Mouse (Mus musculus) heart, postnatal 25 days (tissue): Measurements from ENCODE around the gene Glmn. TPM values are rescaled to one million over a fixed set of nuclear protein-coding genes. Genes with fewer than 3 reads are reported as not detected.

Experiments
- DNase-seq: peaks from one replicate; pipeline ENCODE4 v3.0.0; 2022; ENCODE audit warnings: low spot score
- intact Hi-C: fragments of 180-260 bp; cut with DNase I; formaldehyde crosslinking; loops from one replicate; pipeline ENCODE4 v1.15.1; 2025
- total RNA-seq, 2 experiments: library from RNA; stranded (reverse); gene quantifications; 2 replicates each; pipeline ENCODE4 v1.2.3; 2021

Gene Glmn
- total RNA-seq, result 1 to 10 TPM; 4.2 to 5.0 TPM

- intact Hi-C loops, result no loop called here
- peak; percentile 64 for DNase-seq
Observed at GRCm38 (mm10) chr5:107597301-107598077, at the start of gene Glmn, which contains the start of gene Rpap2. Gene Glmn, minus strand, starts transcription at chr5:107597888. Gene Rpap2, plus strand, starts transcription at chr5:107597373.

DNA sequence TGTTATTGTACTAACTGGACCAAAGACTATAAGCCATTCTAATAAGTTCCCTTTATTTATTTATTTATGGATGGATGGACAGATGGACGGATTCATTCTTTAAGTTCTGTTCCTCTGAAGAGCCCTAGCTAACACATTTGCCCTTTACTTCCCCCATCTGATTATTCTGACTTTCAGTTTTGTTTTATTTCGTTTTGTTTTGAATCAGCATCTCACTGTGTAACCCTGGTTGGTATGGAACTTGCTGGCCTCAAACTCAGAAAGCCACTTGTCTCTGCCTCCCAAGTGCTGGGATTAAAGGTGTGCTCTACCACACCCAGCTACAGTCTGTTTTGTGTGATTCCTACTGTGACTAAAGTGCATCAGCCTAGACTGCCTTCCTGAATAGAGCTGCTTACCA, 48.2 kb upstream of the Glmn start:
- DNase-seq, result no peak
- intact Hi-C loops, result no loop called here

DNA sequence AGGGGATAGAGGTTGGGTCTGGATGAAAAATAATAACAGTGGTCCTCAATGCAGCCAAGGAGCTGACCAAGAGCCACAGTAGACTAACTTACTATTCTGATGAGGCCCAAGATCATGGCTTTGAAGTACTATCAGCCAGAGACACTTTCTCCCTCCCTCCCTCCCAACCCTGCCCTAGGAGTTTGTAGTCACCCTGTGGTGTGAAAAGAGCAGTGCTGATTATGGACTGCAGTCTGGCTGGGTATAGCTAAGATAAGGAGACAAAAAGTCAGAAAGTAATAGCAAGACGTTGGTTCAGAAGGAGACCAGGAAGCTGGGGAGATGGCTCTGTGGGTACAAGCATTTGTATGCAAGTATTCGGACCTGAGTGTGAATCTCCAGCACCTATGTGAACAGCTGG, 46.9 kb upstream of the Glmn start:
- intact Hi-C loops, result no loop called here
- DNase-seq, result no peak

GRCm38 (mm10) chr5:107638366-107638765, 40.7 kb upstream of the Glmn start:
- intact Hi-C loops, result no loop called here
- no peak for DNase-seq

DNA sequence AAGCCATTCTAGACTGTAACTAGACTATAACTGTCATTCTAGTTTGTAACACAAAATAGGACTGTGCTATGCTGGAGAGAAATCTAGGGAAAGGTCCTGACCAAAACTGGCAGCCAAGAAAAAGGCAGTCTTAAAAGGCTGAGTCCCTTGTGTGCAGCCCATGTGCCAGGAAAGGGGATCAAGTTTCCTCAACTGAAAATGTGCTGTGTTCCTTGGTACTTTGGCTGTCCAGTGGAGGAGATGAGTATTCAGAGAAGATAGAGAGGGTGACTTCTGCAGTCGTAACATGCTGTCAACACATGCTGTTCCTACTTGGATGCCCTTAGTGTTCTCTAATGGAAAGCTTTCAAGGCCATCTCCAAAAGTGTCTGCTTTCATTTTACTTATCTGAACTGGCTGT, 39.4 kb upstream of the Glmn start:
- intact Hi-C loops, result no loop called here
- DNase-seq, result no peak

DNA sequence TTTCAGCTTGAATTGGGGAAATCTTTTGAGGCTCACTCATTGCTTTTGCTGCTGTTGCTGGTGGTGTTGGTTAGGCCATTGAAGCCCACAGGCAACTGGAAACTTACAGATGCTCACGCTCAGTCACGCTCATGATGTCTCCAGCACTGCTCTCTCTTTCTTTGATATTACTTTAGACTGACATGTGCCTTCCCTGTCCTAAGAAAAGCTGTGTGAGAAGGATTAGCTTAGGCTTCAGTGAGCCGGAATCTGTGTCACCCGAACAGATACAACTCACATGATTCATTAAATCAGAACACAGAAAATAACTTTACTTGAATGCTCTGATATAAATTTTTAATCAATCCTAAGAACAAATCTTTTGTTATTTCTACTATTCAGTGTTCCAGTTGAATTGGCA, 36.0 kb upstream of the Glmn start:
- DNase-seq, result no peak
- intact Hi-C loops, result no loop called here

DNA sequence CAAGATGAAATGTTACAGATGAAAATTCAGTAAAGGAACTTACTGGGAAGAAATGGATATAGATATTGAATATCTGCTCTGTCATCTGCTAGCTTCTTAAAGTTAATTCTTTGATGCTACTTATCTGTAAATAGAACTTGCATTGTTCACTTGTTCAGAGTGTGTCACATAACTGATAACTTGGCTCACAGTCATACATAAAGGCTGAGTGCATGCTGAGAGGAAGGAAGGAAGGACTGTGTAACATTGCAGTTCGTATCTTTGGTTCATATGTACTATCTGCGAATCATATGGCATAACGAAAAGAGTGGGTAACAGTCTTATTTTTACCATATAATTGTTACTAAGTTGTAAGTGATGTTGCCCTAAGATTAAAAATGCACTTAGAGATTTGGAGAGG, 23.6 kb upstream of the Glmn start:
- intact Hi-C loops, result no loop called here
- no peak for DNase-seq

DNA sequence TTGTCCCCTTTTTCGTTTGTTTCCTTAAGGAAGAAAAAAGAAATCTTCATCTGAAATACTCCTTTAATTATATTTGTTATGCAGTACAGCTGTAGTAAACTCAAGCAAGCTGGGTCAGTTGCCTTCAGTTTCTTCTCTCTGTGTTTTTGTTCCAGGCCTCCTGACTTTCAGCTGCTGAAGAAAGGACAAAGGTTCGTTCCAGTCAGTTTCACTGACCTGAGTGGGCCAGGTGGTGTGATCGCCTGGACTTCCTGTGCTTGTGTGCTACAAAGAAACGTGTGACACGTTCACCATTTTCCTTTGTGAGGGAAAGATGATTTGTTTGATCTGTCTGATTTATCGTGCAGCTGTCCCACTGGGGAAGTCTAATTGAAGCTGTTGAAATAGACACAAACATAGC, 20.3 kb upstream of the Glmn start:
- no peak for DNase-seq
- intact Hi-C loops, result no loop called here

DNA sequence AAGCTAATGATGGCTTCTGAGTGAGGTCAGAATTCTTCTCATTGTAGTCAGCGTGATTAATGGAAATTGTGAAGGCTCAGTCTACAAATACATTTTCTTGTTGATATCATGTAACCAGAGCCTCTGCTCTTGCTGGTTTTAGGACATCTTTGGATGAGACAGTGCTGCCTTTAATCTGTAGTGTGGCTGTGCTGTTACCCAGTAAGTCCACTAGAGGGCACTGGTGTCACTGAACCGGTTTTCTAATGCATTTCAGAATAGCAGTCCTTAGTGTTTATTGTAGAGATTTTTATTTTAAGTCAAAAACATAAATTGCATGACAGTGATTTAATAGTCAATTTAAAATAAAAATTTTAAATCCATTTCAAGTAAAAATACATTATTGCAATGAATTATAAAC, 13.5 kb upstream of the Glmn start:
- intact Hi-C loops, result loop anchor here (5.0 kb wide), 1 partner anchor 181 kb away; no protein-coding TSS in a partner anchor

GRCm38 (mm10) chr5:107598380-107598779, 692 bp upstream of the Glmn start:
- no peak for DNase-seq
- intact Hi-C loops, result no loop called here

More for the DNA sequence above, 13.5 kb upstream of the Glmn start:
- no peak for DNase-seq

- no peak for DNase-seq
- intact Hi-C loops, result no loop called here
Observed at GRCm38 (mm10) chr5:107569148-107569547, 28.5 kb downstream of the Glmn start.

DNA sequence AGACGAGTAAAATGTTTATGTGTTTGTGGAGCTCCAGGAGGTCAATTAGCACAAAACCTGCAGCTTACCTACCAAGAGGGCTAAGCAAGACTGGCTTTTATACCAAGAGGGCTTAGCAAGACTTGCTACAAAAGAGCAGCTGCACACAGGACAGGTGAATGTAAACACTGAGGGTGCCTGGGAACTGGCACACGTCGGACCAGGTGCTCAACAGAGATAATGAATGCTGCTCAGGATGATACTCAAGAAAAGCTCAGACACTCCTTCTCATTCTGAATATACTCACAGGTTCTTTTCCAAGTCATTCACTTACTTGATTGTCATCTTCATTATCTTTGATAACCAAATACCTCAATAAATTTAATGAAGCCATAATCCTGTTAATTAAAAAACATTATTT, 40.7 kb downstream of the Glmn start:
- no peak for DNase-seq
- intact Hi-C loops, result no loop called here

GRCm38 (mm10) chr5:107554336-107554735, 43.4 kb downstream of the Glmn start:
- DNase-seq, result no peak
- intact Hi-C loops, result no loop called here

DNA sequence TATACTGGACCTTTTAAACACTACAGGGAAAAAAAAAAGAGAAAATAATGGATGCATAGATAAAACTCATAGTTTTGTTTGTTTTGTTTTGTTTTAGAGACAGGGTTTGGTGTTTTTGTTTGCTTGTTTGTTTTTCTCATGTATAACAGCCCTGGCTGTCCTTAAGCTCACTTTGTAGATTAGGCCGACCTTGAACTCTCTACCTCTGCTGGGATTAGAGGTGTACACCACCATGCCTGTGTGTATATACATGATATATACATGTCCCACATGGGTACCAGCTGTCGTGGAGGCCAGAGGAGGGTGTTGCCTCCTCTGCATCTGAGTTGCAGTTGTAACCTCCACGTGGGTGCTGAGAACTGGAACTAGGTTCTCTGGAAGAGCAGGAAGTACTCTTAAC, 49.2 kb downstream of the Glmn start:
- intact Hi-C loops, result no loop called here

GRCm38 (mm10) chr5:107547955-107548354, 49.7 kb downstream of the Glmn start:
- intact Hi-C loops, result no loop called here
- DNase-seq, result no peak

More for the DNA sequence above, 49.2 kb downstream of the Glmn start:
- no peak for DNase-seq

DNA sequence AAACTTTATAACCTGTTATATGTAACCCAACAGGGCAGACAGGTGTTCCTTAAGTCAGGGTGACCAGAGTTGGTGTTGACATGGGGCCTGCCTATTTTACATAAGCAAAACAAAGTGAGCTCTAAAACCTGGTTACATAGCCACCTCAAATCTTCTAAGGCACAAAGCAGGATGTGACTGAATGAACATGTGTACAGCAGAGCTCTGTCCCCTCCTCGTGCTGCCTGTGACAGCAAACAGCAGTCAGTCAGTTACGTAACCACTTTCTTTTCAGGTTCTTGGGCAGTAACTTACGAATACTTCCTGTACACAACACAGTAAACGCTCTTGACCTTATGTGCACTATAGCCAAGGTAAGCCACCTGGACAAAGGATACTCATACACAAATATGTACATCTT, 51.8 kb downstream of the Glmn start:
- no peak for DNase-seq
- intact Hi-C loops, result no loop called here

GRCm38 (mm10) chr5:107541696-107542095, 56.0 kb downstream of the Glmn start:
- intact Hi-C loops, result no loop called here
- DNase-seq, result no peak

DNA sequence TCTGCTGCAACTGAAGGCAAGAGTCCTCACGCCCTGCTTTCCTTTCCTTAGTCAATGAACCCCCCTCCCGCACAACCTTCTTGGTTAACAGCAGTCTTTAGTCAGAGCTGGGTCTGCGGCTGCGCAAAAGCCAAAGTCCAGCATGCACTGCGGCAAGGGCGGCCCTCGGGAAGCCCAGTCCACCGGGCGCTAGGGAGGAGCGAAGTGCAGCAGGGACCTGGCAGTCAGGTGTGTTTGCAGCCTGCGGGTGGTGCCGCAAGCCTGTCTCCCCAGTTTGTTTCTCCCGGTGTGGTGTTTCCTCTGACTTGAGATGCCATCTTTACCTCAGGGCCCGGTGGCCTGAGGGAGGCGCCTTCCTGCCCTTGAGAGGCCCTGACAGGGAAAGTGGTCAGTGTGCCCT, 63.1 kb downstream of the Glmn start, which contains the start of gene 1700028K03Rik:
1700028K03Rik (plus strand) TSS at position 129 of the 400 bp plus-strand sequence.
- intact Hi-C loops, result no loop called here
- no peak for DNase-seq

GRCm38 (mm10) chr5:107533590-107533989, 64.1 kb downstream of the Glmn start:
- intact Hi-C loops, result no loop called here

GRCm38 (mm10) chr5:107528856-107529255, 68.8 kb downstream of the Glmn start:
- intact Hi-C loops, result no loop called here
- DNase-seq, result no peak

More at GRCm38 (mm10) chr5:107533590-107533989, 64.1 kb downstream of the Glmn start:
- no peak for DNase-seq

DNA sequence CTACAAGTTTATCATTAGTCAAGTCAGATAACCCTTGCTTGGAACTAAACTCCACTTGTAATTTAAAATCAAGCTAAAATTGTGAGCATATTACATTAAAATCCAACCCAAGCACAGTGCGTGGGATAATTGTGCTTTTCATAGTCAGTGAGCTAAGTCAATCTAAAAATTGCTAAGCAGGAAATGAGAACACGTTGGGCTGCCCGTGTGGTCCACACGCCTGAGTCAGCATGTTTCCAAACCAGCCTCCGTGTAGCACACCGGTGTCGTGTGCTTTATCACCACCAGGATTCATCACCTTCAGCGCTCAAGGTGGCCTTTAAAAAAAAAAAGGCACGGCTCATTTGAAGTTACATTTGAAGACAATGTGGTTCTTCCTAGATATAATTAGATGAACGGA, 73.4 kb downstream of the Glmn start:
- DNase-seq, result no peak
- intact Hi-C loops, result no loop called here

- DNase-seq, result peak; percentile 12
- intact Hi-C loops, result no loop called here
Observed at GRCm38 (mm10) chr5:107521897-107522296, 75.8 kb downstream of the Glmn start.
